Mouse (Mus musculus): ENCODE data around the gene Ptprr. TPM values are rescaled to one million over a fixed set of nuclear protein-coding genes. Genes with fewer than 3 reads are reported as not detected.

Ptprr gene
- polyA plus RNA-seq, 1 experiment from 2014 or later = 0.85 TPM

GRCm38 (mm10) chr10:116177390-116178179 lies 159.6 kb downstream of the Ptprr start:
- peaks cover 8% of the 10 kb centered on the region for H3K4me1 ChIP-seq
- 0 out of 2 replicates have a peak, but pooled peaks cover 3% of the 10 kb centered on the region for H3K27me3 ChIP-seq (replicated peaks; ENCODE audit: low read depth, poor library complexity, severe bottlenecking)
- DNase-seq (ENCODE audit: low spot score) = no peak
- H3K27ac ChIP-seq (replicated peaks) = no peak overlapping the region
- H3K4me3 ChIP-seq = peak overlapping the region; percentile 21; the same call in 1 of the 2 replicates
- no peaks in the 10 kb centered on the region for H3K9me3 ChIP-seq
- H3K36me3 ChIP-seq (replicated peaks) = no peaks in the 10 kb centered on the region
- 57% methylated on average over 21 of the region's 21 CpGs for WGBS

DNA sequence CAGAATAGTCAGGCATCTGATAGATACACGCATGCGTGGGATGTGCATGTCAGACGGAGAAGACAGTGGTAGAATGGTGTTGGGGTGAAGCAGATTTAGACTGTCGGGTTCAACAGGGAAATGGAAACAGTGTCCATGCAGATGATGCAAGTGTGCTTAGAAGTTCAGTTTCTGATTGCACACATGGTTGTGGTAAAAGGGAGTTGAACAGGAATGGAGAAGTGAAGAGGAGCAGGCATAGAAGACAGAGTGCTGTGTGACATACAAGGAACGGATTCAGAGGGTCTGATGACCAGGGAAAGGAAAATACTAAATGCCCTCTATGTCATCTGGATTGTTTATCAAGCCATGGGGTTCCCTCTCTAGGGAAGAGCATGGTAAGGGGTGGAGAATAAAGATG lies 163.2 kb downstream of the Ptprr start:
- 89% methylated on average over 5 of the region's 5 CpGs for WGBS
- Histone ChIP-seq H3K27ac (replicated peaks) (no peak overlapping the region), H3K4me3 (no peak overlapping the region), H3K9me3 (no peaks in the 10 kb centered on the region), H3K36me3 (replicated peaks) (no peaks in the 10 kb centered on the region), H3K4me1 (peaks cover 8% of the 10 kb centered on the region), H3K27me3 (replicated peaks; ENCODE audit: low read depth, poor library complexity, severe bottlenecking) (0 out of 2 replicates have a peak, but pooled peaks cover 3% of the 10 kb centered on the region)
- DNase-seq (ENCODE audit: low spot score) = no peak

DNA sequence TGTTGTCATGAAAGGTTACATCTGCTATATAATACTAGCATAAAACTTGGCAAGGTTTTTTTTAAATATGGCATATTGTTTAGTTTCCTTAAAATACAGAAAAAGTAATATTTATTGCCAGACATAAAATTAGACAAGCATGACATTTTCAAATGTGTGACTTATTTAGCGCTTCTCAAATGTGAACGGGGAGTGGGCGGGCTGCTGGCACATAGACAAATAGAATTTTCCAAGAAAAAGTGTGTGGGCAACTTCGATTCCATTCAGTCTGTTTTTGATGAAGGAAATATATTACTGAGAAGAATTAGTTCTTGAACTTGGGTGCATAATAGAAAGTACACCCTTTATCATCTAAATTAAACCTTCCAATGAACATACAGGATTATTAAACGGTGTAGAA lies 164.2 kb downstream of the Ptprr start:
- 0 out of 2 replicates have a peak, but pooled peaks cover 2% of the 10 kb centered on the region for H3K27me3 ChIP-seq (replicated peaks; ENCODE audit: low read depth, poor library complexity, severe bottlenecking)
- H3K4me3 ChIP-seq = no peak overlapping the region
- DNase-seq (ENCODE audit: low spot score) = no peak
- H3K4me1 ChIP-seq = peaks cover 6% of the 10 kb centered on the region
- H3K36me3 ChIP-seq (replicated peaks) = no peaks in the 10 kb centered on the region
- no peaks in the 10 kb centered on the region for H3K9me3 ChIP-seq
- 89% methylated on average over 5 of the region's 5 CpGs for WGBS
- H3K27ac ChIP-seq (replicated peaks) = no peak overlapping the region

GRCm38 (mm10) chr10:116183258-116183657 lies 165.2 kb downstream of the Ptprr start:
- WGBS = 79% methylated on average over 3 of the region's 3 CpGs
- no peak for DNase-seq (ENCODE audit: low spot score)
- H3K4me3 ChIP-seq = no peak overlapping the region
- no peaks in the 10 kb centered on the region for H3K9me3 ChIP-seq
- no peaks in the 10 kb centered on the region for H3K4me1 ChIP-seq
- H3K27me3 ChIP-seq (replicated peaks; ENCODE audit: low read depth, poor library complexity, severe bottlenecking) = no peaks in the 10 kb centered on the region
- no peaks in the 10 kb centered on the region for H3K36me3 ChIP-seq (replicated peaks)
- H3K27ac ChIP-seq (replicated peaks) = no peak overlapping the region

DNA sequence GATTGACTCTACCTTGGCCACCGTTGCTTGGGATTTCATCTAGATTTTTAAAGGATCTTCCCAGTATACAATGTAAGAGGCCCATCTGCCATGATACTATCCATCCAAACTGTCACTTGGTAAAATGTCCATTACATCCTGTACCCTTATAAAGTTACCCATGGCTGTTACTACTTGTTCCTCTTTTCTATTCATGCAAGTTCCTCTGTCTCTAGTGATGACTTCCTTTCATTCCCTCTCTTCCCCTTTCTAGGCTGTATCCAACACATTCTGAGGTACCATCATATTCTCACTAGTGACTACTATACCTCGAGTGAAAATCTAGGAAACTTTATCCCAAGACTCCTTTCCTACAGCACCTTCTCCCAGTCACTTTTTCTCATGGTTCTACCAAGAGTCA lies 173.7 kb downstream of the Ptprr start:
- H3K4me3 ChIP-seq = no peak overlapping the region
- 81% methylated on average over 2 of the region's 2 CpGs for WGBS
- no peaks in the 10 kb centered on the region for H3K9me3 ChIP-seq
- no peaks in the 10 kb centered on the region for H3K27me3 ChIP-seq (replicated peaks; ENCODE audit: low read depth, poor library complexity, severe bottlenecking)
- DNase-seq (ENCODE audit: low spot score) = no peak
- no peak overlapping the region for H3K27ac ChIP-seq (replicated peaks)
- H3K36me3 ChIP-seq (replicated peaks) = no peaks in the 10 kb centered on the region
- H3K4me1 ChIP-seq = no peaks in the 10 kb centered on the region

DNA sequence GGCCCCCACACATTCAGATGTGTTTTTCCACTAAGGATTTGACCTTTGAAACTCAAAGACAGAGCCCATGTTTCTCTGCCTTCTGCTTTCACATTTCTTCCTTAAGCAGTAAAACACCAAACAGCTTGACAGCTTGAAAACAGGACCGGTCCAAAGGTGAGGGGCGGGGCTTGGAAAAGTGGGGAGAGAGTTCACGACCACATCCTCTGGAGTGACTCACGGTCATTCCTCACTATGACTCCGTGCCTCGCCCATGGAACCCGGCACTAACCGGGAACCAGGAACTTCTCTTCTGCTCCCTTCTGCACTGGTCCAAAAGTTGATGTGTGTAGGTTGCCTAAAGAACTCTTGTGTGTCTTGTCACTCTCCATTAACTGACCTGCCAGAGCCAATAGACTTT lies 174.3 kb downstream of the Ptprr start:
- WGBS = 89% methylated on average over 8 of the region's 8 CpGs
- DNase-seq (ENCODE audit: low spot score) = no peak
- Histone ChIP-seq H3K27ac (replicated peaks) (no peak overlapping the region), H3K4me3 (no peak overlapping the region), H3K27me3 (replicated peaks; ENCODE audit: low read depth, poor library complexity, severe bottlenecking) (no peaks in the 10 kb centered on the region), H3K36me3 (replicated peaks) (no peaks in the 10 kb centered on the region), H3K4me1 (0 out of 2 replicates have a peak, but pooled peaks cover 4% of the 10 kb centered on the region), H3K9me3 (no peaks in the 10 kb centered on the region)

GRCm38 (mm10) chr10:116194409-116194808 lies 176.4 kb downstream of the Ptprr start:
- no peak overlapping the region for H3K27ac ChIP-seq (replicated peaks)
- WGBS = 73% methylated on average over 8 of the region's 8 CpGs
- no peaks in the 10 kb centered on the region for H3K36me3 ChIP-seq (replicated peaks)
- H3K4me3 ChIP-seq = no peak overlapping the region
- 0 out of 2 replicates have a peak, but pooled peaks cover 4% of the 10 kb centered on the region for H3K4me1 ChIP-seq
- no peaks in the 10 kb centered on the region for H3K9me3 ChIP-seq
- H3K27me3 ChIP-seq (replicated peaks; ENCODE audit: low read depth, poor library complexity, severe bottlenecking) = no peaks in the 10 kb centered on the region
- no peak for DNase-seq (ENCODE audit: low spot score)

GRCm38 (mm10) chr10:116196596-116197415 lies 178.8 kb downstream of the Ptprr start:
- DNase-seq (ENCODE audit: low spot score) = peak; percentile 42
- 20% methylated on average over 14 of the region's 14 CpGs for WGBS
- Histone ChIP-seq H3K27ac (replicated peaks) (no peak overlapping the region), H3K27me3 (replicated peaks; ENCODE audit: low read depth, poor library complexity, severe bottlenecking) (no peaks in the 10 kb centered on the region), H3K4me1 (0 out of 2 replicates have a peak, but pooled peaks cover 4% of the 10 kb centered on the region), H3K9me3 (no peaks in the 10 kb centered on the region), H3K4me3 (peak overlapping the region; percentile 28), H3K36me3 (replicated peaks) (no peaks in the 10 kb centered on the region)

GRCm38 (mm10) chr10:116197416-116197939 lies 179.5 kb downstream of the Ptprr start:
- no peak overlapping the region for H3K27ac ChIP-seq (replicated peaks)
- WGBS = 17% methylated on average over 4 of the region's 4 CpGs
- no peaks in the 10 kb centered on the region for H3K36me3 ChIP-seq (replicated peaks)
- no peaks in the 10 kb centered on the region for H3K27me3 ChIP-seq (replicated peaks; ENCODE audit: low read depth, poor library complexity, severe bottlenecking)
- H3K9me3 ChIP-seq = no peaks in the 10 kb centered on the region
- peak overlapping the region; percentile 28 for H3K4me3 ChIP-seq
- DNase-seq (ENCODE audit: low spot score) = peak; percentile 34
- 0 out of 2 replicates have a peak, but pooled peaks cover 4% of the 10 kb centered on the region for H3K4me1 ChIP-seq

GRCm38 (mm10) chr10:116199035-116199434 lies 181.0 kb downstream of the Ptprr start:
- H3K27ac ChIP-seq (replicated peaks) = no peak overlapping the region
- H3K4me3 ChIP-seq = no peak overlapping the region
- no peak for DNase-seq (ENCODE audit: low spot score)
- H3K27me3 ChIP-seq (replicated peaks; ENCODE audit: low read depth, poor library complexity, severe bottlenecking) = no peaks in the 10 kb centered on the region
- 29% methylated on average over 5 of the region's 5 CpGs for WGBS
- no peaks in the 10 kb centered on the region for H3K9me3 ChIP-seq
- 0 out of 2 replicates have a peak, but pooled peaks cover 4% of the 10 kb centered on the region for H3K4me1 ChIP-seq
- no peaks in the 10 kb centered on the region for H3K36me3 ChIP-seq (replicated peaks)

DNA sequence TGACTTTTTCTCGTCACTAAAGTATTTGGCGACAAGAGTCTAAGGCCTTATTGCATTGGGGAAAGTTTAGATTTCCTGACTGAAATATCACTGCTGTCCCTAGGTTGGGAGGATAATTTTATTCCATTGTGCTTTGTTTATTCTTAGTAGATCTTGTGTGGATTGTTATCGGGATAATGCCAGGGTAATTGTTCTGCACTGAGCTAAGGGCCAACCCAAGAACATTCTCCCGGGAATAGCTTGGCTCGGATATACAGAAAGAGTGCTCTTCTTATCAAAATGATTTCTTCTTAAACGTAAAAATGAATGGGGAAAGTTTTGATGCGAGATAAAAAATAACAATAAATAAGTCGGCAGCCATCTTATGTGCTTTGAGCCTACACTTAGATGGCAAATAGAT lies 183.5 kb downstream of the Ptprr start:
- H3K4me1 ChIP-seq = 0 out of 2 replicates have a peak, but pooled peaks cover 4% of the 10 kb centered on the region
- no peak overlapping the region for H3K4me3 ChIP-seq
- no peak for DNase-seq (ENCODE audit: low spot score)
- 89% methylated on average over 8 of the region's 8 CpGs for WGBS
- H3K27me3 ChIP-seq (replicated peaks; ENCODE audit: low read depth, poor library complexity, severe bottlenecking) = no peaks in the 10 kb centered on the region
- no peaks in the 10 kb centered on the region for H3K9me3 ChIP-seq
- H3K27ac ChIP-seq (replicated peaks) = no peak overlapping the region
- H3K36me3 ChIP-seq (replicated peaks) = no peaks in the 10 kb centered on the region

DNA sequence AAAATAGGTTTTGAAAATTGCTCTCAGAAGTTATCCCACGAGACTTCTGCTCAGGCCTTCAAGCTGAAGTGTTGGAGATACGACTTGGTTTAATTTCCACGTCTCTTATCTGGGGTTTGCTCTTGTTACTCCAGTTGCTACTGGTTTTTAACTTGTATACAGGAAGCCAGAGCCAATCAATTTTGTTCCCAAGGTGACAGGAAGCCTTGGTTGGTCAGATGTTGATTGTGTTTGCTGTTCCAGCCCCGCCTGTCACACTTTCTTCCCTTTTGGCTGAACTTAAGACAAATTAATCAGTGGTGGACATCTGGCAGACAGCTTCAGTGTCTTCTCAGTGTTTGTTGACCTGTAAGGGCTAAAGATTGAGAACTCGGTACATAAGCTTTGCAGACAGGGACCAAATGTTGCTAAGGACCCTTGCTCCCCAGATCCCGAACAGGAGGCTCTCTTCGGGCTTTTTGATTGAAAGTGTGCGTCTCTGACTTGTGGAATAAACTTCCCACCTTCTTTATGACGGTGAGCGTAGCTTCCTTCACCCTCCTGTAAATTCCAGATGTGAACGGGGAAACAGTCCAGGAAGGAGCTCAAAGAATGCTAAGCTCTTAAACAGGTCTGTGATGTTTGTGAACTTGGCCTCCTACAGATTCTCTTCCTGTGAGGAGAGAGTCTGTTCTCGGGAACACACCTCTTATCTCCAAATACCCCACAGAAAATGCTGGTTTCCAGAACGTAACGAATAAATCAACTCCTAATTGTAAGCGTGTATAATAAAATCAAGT lies 187.8 kb downstream of the Ptprr start:
- 73% methylated on average over 15 of the region's 15 CpGs for WGBS
- DNase-seq (ENCODE audit: low spot score) = no peak
- no peak overlapping the region for H3K4me3 ChIP-seq
- H3K27me3 ChIP-seq (replicated peaks; ENCODE audit: low read depth, poor library complexity, severe bottlenecking) = no peaks in the 10 kb centered on the region
- no peak overlapping the region for H3K27ac ChIP-seq (replicated peaks)
- H3K4me1 ChIP-seq = peaks cover 7% of the 10 kb centered on the region
- no peaks in the 10 kb centered on the region for H3K36me3 ChIP-seq (replicated peaks)
- H3K9me3 ChIP-seq = no peaks in the 10 kb centered on the region
